Mouse (Mus musculus) lung, embryonic 14.5 days (tissue): ENCODE results near the gene Gdf15. TPM values are rescaled to one million over a fixed set of nuclear protein-coding genes. Genes with fewer than 3 reads are reported as not detected.
A peak's percentile ranks its signal among the peaks of the same experiment; 100 is the strongest.

Experiments used
- ATAC-seq: fragments of 200-750 bp; cut with Nextera tagmentation; 2 replicates; pipeline ENCODE4 v1.8.0; 2017; ENCODE audit warnings: mild to moderate bottlenecking, moderate TSS enrichment, moderate library complexity; ENCODE audit not compliant: insufficient read depth
- DNase-seq: peaks from one replicate; pipeline ENCODE4 v3.0.0-alpha.2; 2015
- H3K27ac ChIP-seq: fragments of 300-500 bp; sonication (generic); 2 replicates; pipeline ENCODE4 v1.5.1; 2014; ENCODE audit warnings: low read depth, mild to moderate bottlenecking, moderate library complexity
- H3K27me3 ChIP-seq: fragments of 300-500 bp; sonication (generic); 2 replicates; pipeline ENCODE4 v1.6.1; 2014; ENCODE audit warnings: low read length, control low read depth; ENCODE audit not compliant: insufficient read depth
- H3K36me3 ChIP-seq: fragments of 300-500 bp; sonication (generic); 2 replicates; pipeline ENCODE4 v1.6.1; 2014; ENCODE audit warnings: control low read depth; ENCODE audit not compliant: insufficient read depth
- H3K4me1 ChIP-seq: fragments of 300-500 bp; sonication (generic); 2 replicates; pipeline ENCODE4 v1.6.1; 2014; ENCODE audit warnings: antibody characterized with exemption, control low read depth; ENCODE audit not compliant: insufficient read depth
- H3K4me2 ChIP-seq: fragments of 300-500 bp; sonication (generic); 2 replicates; pipeline ENCODE4 v1.6.1; 2014; ENCODE audit warnings: mild to moderate bottlenecking
- H3K4me3 ChIP-seq: fragments of 300-500 bp; sonication (generic); 2 replicates; pipeline ENCODE4 v1.5.1; 2014; ENCODE audit warnings: low read depth, low read length
- H3K9ac ChIP-seq: fragments of 300-500 bp; sonication (generic); 2 replicates; pipeline ENCODE4 v1.6.1; 2014
- H3K9me3 ChIP-seq: fragments of 300-500 bp; sonication (generic); 2 replicates; pipeline ENCODE4 v1.6.1; 2016; ENCODE audit warnings: low read depth, low read length, control low read depth
- CTCF ChIP-seq: IDR thresholded peaks from 2 replicates; pipeline ENCODE4 v1.5.1; 2016; ENCODE audit warnings: antibody characterized with exemption, low read depth
- WGBS: fragments of 180-500 bp; shearing (Covaris S2); extraction: QIAGEN DNeasy Blood & Tissue Kit; methylation state at CpG from one replicate; pipeline ENCODE4 v1.1.7; 2014; 5-methylcytosine and 5-hydroxymethylcytosine counted together
- polyA plus RNA-seq: library from polyadenylated mRNA; unstranded; fragments of >200 nt; fragmentation: Nextera tagmentation; extraction: Ambion mirVana; gene quantifications from 2 replicates; pipeline ENCODE4 v1.2.1, GENCODE M21; 2014

Gdf15 gene
- polyA plus RNA-seq, 1 experiment from 2014 or later = 0.12 TPM

DNA sequence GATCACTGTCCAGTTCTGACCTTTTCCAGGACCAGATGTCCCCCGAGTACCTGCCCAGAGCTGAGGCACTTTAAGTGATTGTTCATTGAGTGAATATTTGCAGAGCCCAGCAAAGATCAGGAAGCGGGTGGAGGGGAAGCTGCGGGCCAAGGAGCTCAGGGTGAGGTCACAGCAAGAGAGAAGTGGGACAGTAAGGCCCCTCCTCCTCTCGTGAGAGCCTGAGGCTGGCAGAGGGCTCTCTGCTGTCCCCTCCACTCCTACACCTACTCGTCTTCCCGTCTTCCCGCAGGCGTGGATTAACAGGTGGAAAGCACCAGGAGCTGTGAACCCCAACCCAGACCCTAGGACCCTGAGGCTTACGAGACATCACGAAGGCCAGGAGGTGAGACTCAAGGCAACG, 15.6 kb downstream of the Gdf15 start:
- 0 out of 2 replicates have a peak, but pooled peaks cover 5% of the 10 kb centered on the region for H3K4me1 ChIP-seq
- WGBS = 39% methylated on average over 11 of the region's 11 CpGs
- no peak for TF ChIP-seq CTCF
- no peaks in the 10 kb centered on the region for H3K36me3 ChIP-seq
- no peak overlapping the region for H3K27ac ChIP-seq
- H3K9me3 ChIP-seq = no peaks in the 10 kb centered on the region
- no peak for DNase-seq
- no peak for ATAC-seq
- H3K9ac ChIP-seq = no peak overlapping the region
- no peaks in the 10 kb centered on the region for H3K27me3 ChIP-seq
- H3K4me3 ChIP-seq = no peak overlapping the region
- no peak overlapping the region for H3K4me2 ChIP-seq

DNA sequence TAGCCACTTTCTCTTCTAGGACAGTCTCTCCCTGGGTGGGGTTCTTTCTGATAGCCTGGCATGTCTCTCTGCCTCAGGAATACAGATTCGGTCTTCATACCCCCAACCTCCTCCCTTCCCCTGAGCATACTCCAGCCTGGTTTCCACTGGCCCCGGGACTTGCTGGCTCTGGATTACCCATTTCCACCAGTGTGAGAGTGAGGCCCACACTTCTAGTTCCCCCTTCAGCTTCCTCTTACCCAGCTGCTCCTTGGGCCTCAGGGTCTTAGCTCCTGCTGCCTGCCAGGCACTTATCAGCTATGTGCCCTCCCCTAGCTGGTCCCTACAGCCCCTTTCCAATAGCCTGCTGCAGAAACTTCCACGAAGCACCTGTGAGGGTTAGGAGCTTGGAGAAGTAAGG, 16.4 kb downstream of the Gdf15 start, which contains the start of gene Lrrc25:
Gene Lrrc25, plus strand, starts transcription at position 262 of the 400 bp plus-strand sequence.
- ATAC-seq (no peak), DNase-seq (no peak)
- no peak for TF ChIP-seq CTCF
- no peaks in the 10 kb centered on the region for H3K27me3 ChIP-seq
- H3K4me2 ChIP-seq = no peak within 1 kb of the TSS
- no peak within 1 kb of the TSS for H3K4me3 ChIP-seq
- H3K36me3 ChIP-seq = no peaks in the 10 kb centered on the region
- no peak within 1 kb of the TSS for H3K27ac ChIP-seq
- H3K9ac ChIP-seq = no peak within 1 kb of the TSS
- no peaks in the 10 kb centered on the region for H3K9me3 ChIP-seq
- 80% methylated on average over 3 of the region's 3 CpGs for WGBS
- 0 out of 2 replicates have a peak, but pooled peaks cover 5% of the 10 kb centered on the region for H3K4me1 ChIP-seq

DNA sequence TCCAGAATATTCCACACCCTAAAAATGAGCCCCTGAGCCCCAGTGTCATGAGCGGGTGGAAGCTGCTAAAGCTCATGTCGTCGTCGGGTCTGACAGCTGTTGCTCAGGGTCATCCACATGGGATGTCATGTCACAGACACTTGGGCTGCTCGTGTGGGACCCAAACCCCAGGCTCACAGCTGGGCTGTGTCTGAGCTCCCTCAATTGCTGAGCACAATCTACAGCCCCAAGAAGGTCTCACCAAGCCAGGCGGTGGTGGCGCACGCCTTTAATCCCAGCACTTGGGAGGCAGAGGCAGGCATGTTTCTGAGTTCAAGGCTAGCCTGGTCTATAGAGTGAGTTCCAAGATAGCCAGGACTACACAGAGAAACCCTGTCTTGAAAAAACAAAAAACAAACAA, 17.0 kb downstream of the Gdf15 start:
- no peak overlapping the region for H3K4me3 ChIP-seq
- no peaks in the 10 kb centered on the region for H3K36me3 ChIP-seq
- ATAC-seq = no peak
- WGBS = 63% methylated on average over 8 of the region's 8 CpGs
- no peak for DNase-seq
- no peak overlapping the region for H3K4me2 ChIP-seq
- no peak for TF ChIP-seq CTCF
- no peak overlapping the region for H3K9ac ChIP-seq
- H3K27ac ChIP-seq = no peak overlapping the region
- 0 out of 2 replicates have a peak, but pooled peaks cover 5% of the 10 kb centered on the region for H3K4me1 ChIP-seq
- no peaks in the 10 kb centered on the region for H3K27me3 ChIP-seq
- no peaks in the 10 kb centered on the region for H3K9me3 ChIP-seq

DNA sequence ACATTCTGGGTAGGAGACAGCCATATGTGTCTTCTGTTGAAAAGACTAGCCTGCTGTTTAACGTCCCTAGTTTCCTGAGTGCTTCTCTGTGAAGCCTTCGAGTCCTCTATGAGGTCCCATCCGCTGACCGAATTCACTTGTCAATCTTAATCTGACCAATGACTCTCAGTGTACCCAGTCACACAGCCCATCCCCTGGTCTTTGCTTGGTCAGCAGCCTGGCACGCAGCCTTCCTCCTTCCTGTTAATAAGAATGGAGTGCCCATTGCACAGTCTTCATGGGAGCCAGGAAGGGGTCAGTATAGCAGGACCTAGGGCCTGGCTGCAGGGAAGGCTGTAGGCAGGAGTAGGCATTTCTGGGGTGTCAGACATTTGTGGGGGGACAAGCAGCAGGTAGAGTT, 17.8 kb downstream of the Gdf15 start:
- no peaks in the 10 kb centered on the region for H3K27me3 ChIP-seq

DNA sequence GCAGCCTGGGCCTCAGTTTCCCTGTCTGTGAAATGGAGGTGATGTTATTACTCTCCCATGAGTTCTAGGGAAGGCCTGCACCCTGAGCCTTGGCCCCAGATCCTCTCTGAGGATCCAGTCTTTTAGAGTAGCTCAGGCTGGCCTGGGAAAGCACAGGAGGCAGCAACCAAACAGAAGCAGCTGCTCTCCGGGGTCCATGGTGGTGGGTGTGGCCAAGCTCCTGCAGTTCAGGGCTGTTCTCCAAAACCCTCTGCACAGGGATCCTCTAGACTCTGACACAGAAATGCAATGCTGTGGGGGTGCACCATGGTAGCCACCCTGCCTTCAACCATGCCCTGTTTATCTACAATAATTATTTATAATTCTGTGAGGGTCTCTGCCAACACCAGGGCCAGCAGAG, 18.5 kb downstream of the Gdf15 start:
- H3K9me3 ChIP-seq = no peaks in the 10 kb centered on the region
- H3K36me3 ChIP-seq = no peaks in the 10 kb centered on the region
- DNase-seq = peak; percentile 44
- H3K4me2 ChIP-seq = no peak overlapping the region
- no peak for TF ChIP-seq CTCF
- H3K27me3 ChIP-seq = no peaks in the 10 kb centered on the region
- 6% methylated on average over 1 of the region's 1 CpGs for WGBS
- H3K4me3 ChIP-seq = no peak overlapping the region
- no peak for ATAC-seq
- no peak overlapping the region; the same call in 1 of the 2 replicates for H3K27ac ChIP-seq
- no peak overlapping the region for H3K9ac ChIP-seq
- H3K4me1 ChIP-seq = peaks cover 10% of the 10 kb centered on the region; the same call in 1 of the 2 replicates

More for the DNA sequence above, 17.8 kb downstream of the Gdf15 start:
- peak overlapping the region; percentile 36; the same call in 1 of the 2 replicates for H3K27ac ChIP-seq
- H3K4me2 ChIP-seq = no peak overlapping the region
- 66% methylated on average over 5 of the region's 5 CpGs for WGBS
- ATAC-seq (no peak), DNase-seq (no peak)
- no peak for TF ChIP-seq CTCF
- H3K9ac ChIP-seq = no peak overlapping the region
- H3K9me3 ChIP-seq = no peaks in the 10 kb centered on the region
- no peak overlapping the region for H3K4me3 ChIP-seq
- 0 out of 2 replicates have a peak, but pooled peaks cover 5% of the 10 kb centered on the region for H3K4me1 ChIP-seq
- no peaks in the 10 kb centered on the region for H3K36me3 ChIP-seq

DNA sequence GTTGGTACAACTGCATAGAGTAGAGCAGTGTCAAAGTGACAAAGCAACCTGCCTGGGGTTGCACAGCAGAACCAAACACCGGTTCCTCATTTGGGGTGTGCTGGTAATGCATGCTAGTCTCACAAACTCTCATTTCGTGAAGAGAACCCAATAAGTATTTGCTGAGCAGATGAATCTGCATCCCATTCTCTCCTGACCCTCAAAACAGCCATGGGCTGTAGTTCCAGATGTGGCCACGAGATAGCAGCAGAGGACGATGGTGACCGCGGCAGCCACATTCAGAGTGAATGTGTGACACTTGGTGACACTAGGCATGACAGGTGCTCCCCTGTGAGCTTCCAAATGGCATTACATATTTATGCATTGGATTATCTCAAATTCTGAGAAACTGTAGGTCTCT, 20.4 kb downstream of the Gdf15 start:
- H3K9me3 ChIP-seq = no peaks in the 10 kb centered on the region
- H3K4me3 ChIP-seq = peak overlapping the region; percentile 83
- peak; percentile 99 for TF ChIP-seq CTCF
- no peaks in the 10 kb centered on the region for H3K36me3 ChIP-seq
- H3K9ac ChIP-seq = peak overlapping the region; percentile 58
- peak overlapping the region; percentile 80 for H3K27ac ChIP-seq
- peak overlapping the region; percentile 97 for H3K4me2 ChIP-seq
- no peaks in the 10 kb centered on the region for H3K27me3 ChIP-seq
- DNase-seq (peak; percentile 94), ATAC-seq (no peak)
- WGBS = under 1% methylated on average over 6 of the region's 6 CpGs
- H3K4me1 ChIP-seq = peaks cover 18% of the 10 kb centered on the region; the same call in 1 of the 2 replicates

DNA sequence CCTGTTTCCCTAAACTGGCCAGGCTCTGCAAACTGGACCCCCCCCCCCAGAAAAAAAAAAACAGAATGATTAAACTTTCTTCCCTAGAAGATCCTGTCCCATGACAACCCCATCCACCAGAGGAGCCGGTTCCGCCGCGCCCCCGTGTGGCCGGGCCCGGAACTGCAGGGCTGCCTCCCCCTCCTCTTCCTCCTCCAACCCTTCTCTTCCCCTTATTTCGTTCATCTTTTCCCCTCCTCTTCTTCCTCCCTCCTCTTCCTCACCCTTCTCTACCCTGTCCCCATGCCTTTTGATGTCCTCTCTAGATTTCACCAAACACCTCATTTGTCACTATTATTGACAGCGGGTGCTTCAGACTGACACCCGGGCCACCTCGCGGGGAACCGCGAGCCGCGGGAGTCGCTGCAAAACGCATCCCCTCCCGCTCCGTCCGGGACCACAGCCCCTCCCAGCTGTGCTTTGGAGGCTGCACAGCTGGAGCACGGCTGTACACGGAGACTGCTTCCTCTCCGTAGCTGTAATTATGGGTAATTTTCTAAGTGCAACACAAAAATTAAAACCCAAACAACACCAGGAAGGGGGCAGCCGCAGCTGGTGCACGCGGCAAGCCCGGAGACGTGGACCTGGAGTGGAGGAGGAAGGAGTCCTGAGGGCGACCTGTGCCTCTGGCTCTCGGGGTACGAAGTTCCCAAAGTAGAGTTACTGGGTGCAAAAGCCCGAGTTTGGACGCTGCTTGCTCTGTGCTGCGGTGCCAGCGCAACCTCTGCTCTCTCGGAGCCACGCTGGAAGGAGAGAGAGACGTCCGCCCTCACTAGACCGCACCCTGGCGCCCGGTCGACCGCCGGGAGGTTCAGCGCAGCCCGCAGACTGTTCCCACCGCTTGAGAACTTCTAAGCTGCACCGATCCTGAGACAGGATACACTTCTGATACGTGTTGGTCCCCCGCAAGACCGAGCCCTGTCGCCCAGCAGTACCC, 21.2 kb downstream of the Gdf15 start:
- Histone ChIP-seq H3K9me3 (no peaks in the 10 kb centered on the region), H3K4me2 (peak overlapping the region; percentile 97), H3K4me1 (peaks cover 18% of the 10 kb centered on the region; the same call in 1 of the 2 replicates), H3K27me3 (no peaks in the 10 kb centered on the region), H3K36me3 (no peaks in the 10 kb centered on the region), H3K9ac (peak overlapping the region; percentile 58), H3K27ac (peak overlapping the region; percentile 99), H3K4me3 (peak overlapping the region; percentile 83)
- TF ChIP-seq CTCF = peak; percentile 95
- DNase-seq (peak; percentile 80), ATAC-seq (no peak; the same call in 1 of the 2 replicates)
- under 1% methylated on average over 54 of the region's 54 CpGs for WGBS
